Mouse (Mus musculus): ENCODE measurements around the gene Clec2i. TPM values are rescaled to one million over a fixed set of nuclear protein-coding genes. Genes with fewer than 3 reads are reported as not detected.
A peak's percentile ranks its signal among the peaks of the same experiment; 100 is the strongest.

Gene Clec2i
- polyA plus RNA-seq, 1 experiment from 2014 or later = 0.36 TPM

DNA sequence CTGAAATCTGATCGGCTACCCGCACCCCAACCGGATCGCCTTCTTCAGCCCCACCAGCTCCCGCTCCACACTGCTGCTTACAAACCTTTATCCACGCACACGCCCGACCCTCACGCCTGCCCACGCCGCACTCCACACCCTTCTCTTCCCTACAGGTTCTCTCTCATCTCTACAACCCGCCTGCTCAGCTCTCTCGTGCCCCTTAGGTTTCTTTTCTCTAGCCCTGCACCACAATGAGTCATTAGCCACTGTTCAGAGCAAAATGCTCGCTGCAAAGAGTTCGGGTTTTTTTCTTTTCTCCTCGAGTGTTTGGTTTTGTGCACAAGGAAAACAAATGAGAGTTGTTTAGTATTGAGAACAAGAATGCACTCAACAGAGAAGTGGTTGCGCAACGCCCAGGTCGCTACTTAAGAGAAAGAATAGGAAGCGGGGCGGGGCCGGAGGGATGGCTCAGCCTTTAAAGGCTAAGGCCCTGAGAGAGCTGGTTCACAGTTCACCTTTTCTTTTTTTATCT, 43.9 kb upstream of the Clec2i start:
- Histone ChIP-seq H3K27me3 (ENCODE audit: control insufficient read depth, insufficient read depth, low read depth, low read length) (no peaks in the 10 kb centered on the region), H3K9ac (ENCODE audit: low read length) (peak overlapping the region; percentile 82), H3K4me2 (ENCODE audit: low read depth, low read length) (peak overlapping the region; percentile 81), H3K27ac (ENCODE audit: low read length) (peak overlapping the region; percentile 99), H3K36me3 (ENCODE audit: control insufficient read depth, insufficient read depth, low read length) (no peaks in the 10 kb centered on the region), H3K4me3 (ENCODE audit: low read length) (peak overlapping the region; percentile 76), H3K4me1 (replicated peaks; ENCODE audit: control insufficient read depth, insufficient read depth, low read length) (peaks cover 26% of the 10 kb centered on the region), H3K9me3 (ENCODE audit: control insufficient read depth, low read length) (no peaks in the 10 kb centered on the region)
- ATAC-seq (ENCODE audit: low read depth) = peak; percentile 35
- under 1% methylated on average over 22 of the region's 22 CpGs for WGBS

DNA sequence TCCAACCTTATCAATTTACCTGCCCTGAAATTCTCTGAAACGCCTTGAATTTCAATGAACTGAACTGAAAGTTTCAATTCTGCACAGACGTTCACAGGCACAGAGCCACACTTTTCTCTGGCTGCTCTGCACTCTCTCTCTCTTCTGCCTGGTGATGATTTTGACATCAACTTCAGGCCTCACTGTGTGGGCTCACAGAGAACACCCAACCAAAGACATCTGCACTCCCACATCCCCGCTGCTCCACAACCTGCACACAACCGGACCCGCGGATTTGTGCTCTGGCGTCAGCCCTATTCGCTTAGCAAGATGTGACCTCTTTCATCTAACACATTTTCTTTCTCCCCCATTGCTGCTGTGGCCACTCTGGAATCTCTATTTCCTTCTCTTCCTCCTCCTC, 43.3 kb upstream of the Clec2i start:
- H3K4me1 ChIP-seq (replicated peaks; ENCODE audit: control insufficient read depth, insufficient read depth, low read length) = peaks cover 26% of the 10 kb centered on the region
- no peaks in the 10 kb centered on the region for H3K36me3 ChIP-seq (ENCODE audit: control insufficient read depth, insufficient read depth, low read length)
- peak overlapping the region; percentile 76; the same call in 1 of the 2 replicates for H3K4me3 ChIP-seq (ENCODE audit: low read length)
- H3K9me3 ChIP-seq (ENCODE audit: control insufficient read depth, low read length) = no peaks in the 10 kb centered on the region
- H3K27ac ChIP-seq (ENCODE audit: low read length) = peak overlapping the region; percentile 99
- H3K27me3 ChIP-seq (ENCODE audit: control insufficient read depth, insufficient read depth, low read depth, low read length) = no peaks in the 10 kb centered on the region
- WGBS = 19% methylated on average over 8 of the region's 8 CpGs
- peak overlapping the region; percentile 81 for H3K4me2 ChIP-seq (ENCODE audit: low read depth, low read length)
- no peak for ATAC-seq (ENCODE audit: low read depth)
- H3K9ac ChIP-seq (ENCODE audit: low read length) = peak overlapping the region; percentile 10

DNA sequence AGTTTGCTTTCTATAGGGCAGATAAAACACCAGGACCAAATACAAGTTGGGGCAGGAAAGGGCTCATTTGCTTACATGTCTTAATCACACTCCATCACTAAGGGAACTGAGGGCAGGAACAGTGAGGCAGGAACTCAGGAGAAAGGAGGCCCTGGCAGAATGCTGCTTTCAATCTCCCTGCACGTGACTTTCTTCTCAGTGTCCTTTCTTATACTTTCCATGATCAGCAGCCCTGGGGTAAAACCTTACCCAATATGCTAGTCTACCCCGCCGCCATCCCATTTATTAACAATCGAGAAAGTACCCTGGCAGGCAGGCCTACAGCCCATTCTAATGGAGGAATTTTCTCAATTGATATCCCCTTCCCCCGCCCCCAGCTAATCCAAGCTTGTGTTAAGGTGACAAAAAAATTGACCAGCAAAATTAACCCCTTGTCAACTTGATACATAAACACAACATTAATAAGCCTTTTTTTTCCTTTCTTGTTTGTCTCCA, 42.8 kb upstream of the Clec2i start:
- Histone ChIP-seq H3K36me3 (ENCODE audit: control insufficient read depth, insufficient read depth, low read length) (no peaks in the 10 kb centered on the region), H3K27ac (ENCODE audit: low read length) (peak overlapping the region; percentile 99), H3K4me2 (ENCODE audit: low read depth, low read length) (no peak overlapping the region), H3K4me1 (replicated peaks; ENCODE audit: control insufficient read depth, insufficient read depth, low read length) (peaks cover 25% of the 10 kb centered on the region), H3K27me3 (ENCODE audit: control insufficient read depth, insufficient read depth, low read depth, low read length) (no peaks in the 10 kb centered on the region), H3K9ac (ENCODE audit: low read length) (no peak overlapping the region), H3K9me3 (ENCODE audit: control insufficient read depth, low read length) (no peaks in the 10 kb centered on the region), H3K4me3 (ENCODE audit: low read length) (no peak overlapping the region)
- 78% methylated on average over 5 of the region's 5 CpGs for WGBS
- no peak for ATAC-seq (ENCODE audit: low read depth)

DNA sequence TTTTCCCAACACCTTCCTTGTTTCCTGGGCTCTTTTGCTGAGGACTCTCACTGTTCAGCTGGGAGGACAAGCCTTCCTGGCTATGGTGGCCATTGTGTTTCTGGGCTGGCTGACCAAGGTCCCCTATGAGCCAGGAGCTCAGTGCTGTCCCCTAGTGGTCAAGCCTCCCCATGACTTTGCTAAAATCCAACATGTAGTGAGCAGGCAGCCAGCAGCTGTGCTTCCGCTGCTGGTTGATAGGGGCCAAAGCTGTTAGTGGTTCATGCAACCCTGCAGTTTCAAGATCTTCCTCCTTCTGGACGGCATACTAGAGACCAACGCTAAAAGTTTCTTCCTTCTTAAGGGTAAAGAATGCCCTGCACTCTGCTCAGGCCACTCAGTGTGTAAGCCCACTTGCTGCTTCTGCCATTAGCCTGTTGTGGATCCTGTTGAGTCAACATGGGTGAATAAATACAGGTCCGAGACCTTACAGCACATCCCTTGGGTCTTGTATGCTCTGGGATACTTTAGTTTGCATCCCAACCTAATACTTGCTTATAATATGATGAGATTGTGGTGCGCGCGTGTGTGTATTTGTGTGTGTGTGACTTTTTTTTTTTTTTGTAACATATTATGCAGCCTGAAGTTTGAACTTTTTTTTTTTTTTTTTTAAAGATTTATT, 41.9 kb upstream of the Clec2i start:
- Histone ChIP-seq H3K9ac (ENCODE audit: low read length) (no peak overlapping the region), H3K4me3 (ENCODE audit: low read length) (no peak overlapping the region), H3K36me3 (ENCODE audit: control insufficient read depth, insufficient read depth, low read length) (no peaks in the 10 kb centered on the region), H3K4me1 (replicated peaks; ENCODE audit: control insufficient read depth, insufficient read depth, low read length) (peaks cover 23% of the 10 kb centered on the region), H3K9me3 (ENCODE audit: control insufficient read depth, low read length) (no peaks in the 10 kb centered on the region), H3K27me3 (ENCODE audit: control insufficient read depth, insufficient read depth, low read depth, low read length) (no peaks in the 10 kb centered on the region), H3K4me2 (ENCODE audit: low read depth, low read length) (peak overlapping the region; percentile 23; the same call in 1 of the 2 replicates), H3K27ac (ENCODE audit: low read length) (peak overlapping the region; percentile 50; the same call in 1 of the 2 replicates)
- whole genome bisulfite sequencing = 37% methylated on average over 7 of the region's 7 CpGs
- peak; percentile 2; the same call in 1 of the 2 replicates for ATAC-seq (ENCODE audit: low read depth)

DNA sequence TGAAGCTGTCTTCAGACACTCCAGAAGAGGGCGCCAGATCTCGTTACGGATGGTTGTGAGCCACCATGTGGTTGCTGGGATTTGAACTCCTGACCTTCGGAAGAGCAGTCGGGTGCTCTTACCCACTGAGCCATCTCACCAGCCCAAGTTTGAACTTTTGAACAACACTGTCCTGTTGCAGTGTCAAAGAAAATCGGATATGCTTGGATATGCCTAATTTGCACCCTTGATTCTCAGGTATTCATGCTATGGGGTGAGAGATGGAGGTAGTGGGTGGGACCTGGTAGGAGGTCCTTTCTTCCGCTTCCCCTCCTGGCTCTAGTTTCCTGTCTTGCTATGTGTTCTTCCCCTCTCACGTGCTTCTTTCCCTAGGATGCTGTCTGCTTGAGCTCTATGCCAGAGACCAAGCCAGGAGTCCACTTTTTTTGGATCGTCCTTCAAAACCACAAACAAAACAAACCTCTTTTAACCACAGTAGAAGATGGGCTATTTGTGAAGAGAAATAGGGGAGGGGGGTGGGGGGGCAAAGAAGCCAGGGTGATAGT, 41.3 kb upstream of the Clec2i start:
- no peak for ATAC-seq (ENCODE audit: low read depth)
- Histone ChIP-seq H3K4me1 (replicated peaks; ENCODE audit: control insufficient read depth, insufficient read depth, low read length) (peaks cover 27% of the 10 kb centered on the region), H3K27me3 (ENCODE audit: control insufficient read depth, insufficient read depth, low read depth, low read length) (no peaks in the 10 kb centered on the region), H3K9me3 (ENCODE audit: control insufficient read depth, low read length) (no peaks in the 10 kb centered on the region), H3K4me2 (ENCODE audit: low read depth, low read length) (no peak overlapping the region), H3K9ac (ENCODE audit: low read length) (no peak overlapping the region), H3K4me3 (ENCODE audit: low read length) (no peak overlapping the region), H3K27ac (ENCODE audit: low read length) (no peak overlapping the region), H3K36me3 (ENCODE audit: control insufficient read depth, insufficient read depth, low read length) (no peaks in the 10 kb centered on the region)
- 69% methylated on average over 6 of the region's 9 CpGs for WGBS

DNA sequence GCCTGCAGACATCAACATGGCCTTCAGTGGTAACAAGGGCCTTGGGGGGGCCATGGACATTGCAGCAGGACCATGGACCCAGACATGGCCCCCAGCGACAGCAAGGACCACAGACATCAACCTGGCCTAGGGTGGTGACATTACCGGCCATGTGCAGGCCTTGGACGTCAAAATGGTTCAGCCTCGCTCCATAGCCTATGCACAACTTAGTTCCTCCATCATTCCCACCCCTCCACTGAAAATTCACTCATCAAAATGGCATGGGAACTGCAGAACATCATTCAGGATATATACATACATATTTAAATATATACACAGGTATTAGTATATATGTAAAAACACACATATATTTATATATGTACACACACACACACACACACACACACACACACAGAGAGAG, 40.0 kb upstream of the Clec2i start:
- H3K9ac ChIP-seq (ENCODE audit: low read length) = no peak overlapping the region
- no peak overlapping the region for H3K27ac ChIP-seq (ENCODE audit: low read length)
- peaks cover 20% of the 10 kb centered on the region for H3K4me1 ChIP-seq (replicated peaks; ENCODE audit: control insufficient read depth, insufficient read depth, low read length)
- no peak overlapping the region for H3K4me3 ChIP-seq (ENCODE audit: low read length)
- no peaks in the 10 kb centered on the region for H3K27me3 ChIP-seq (ENCODE audit: control insufficient read depth, insufficient read depth, low read depth, low read length)
- H3K4me2 ChIP-seq (ENCODE audit: low read depth, low read length) = no peak overlapping the region
- H3K9me3 ChIP-seq (ENCODE audit: control insufficient read depth, low read length) = no peaks in the 10 kb centered on the region
- H3K36me3 ChIP-seq (ENCODE audit: control insufficient read depth, insufficient read depth, low read length) = no peaks in the 10 kb centered on the region
- no peak for ATAC-seq (ENCODE audit: low read depth)
- WGBS = 97% methylated on average over 4 of the region's 4 CpGs

DNA sequence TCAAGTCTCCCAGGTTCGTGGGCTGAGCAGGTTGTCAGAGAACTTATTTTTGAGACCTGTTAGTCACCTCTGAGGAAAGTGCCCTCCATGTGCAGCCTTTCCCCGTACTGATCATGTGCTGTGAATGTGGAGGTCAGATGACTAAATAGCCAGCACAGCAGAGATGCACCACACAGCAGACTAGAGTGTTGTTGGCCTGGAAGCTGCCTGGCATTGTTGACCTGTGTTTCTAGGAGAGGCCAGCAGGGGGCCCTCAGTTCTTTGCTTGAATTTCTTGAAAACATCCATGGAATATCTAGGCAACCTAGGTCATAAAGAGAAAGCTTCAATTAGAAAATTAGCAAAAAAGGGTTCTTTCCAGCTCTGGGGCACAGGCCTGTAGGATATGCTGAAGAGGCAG, 37.5 kb upstream of the Clec2i start:
- H3K4me1 ChIP-seq (replicated peaks; ENCODE audit: control insufficient read depth, insufficient read depth, low read length) = peaks cover 12% of the 10 kb centered on the region
- no peaks in the 10 kb centered on the region for H3K36me3 ChIP-seq (ENCODE audit: control insufficient read depth, insufficient read depth, low read length)
- 47% methylated on average over 2 of the region's 2 CpGs for WGBS
- H3K9ac ChIP-seq (ENCODE audit: low read length) = no peak overlapping the region
- ATAC-seq (ENCODE audit: low read depth) = peak; percentile 11; the same call in 1 of the 2 replicates
- H3K9me3 ChIP-seq (ENCODE audit: control insufficient read depth, low read length) = no peaks in the 10 kb centered on the region
- peak overlapping the region; percentile 63 for H3K27ac ChIP-seq (ENCODE audit: low read length)
- H3K27me3 ChIP-seq (ENCODE audit: control insufficient read depth, insufficient read depth, low read depth, low read length) = no peaks in the 10 kb centered on the region
- H3K4me3 ChIP-seq (ENCODE audit: low read length) = no peak overlapping the region
- no peak overlapping the region for H3K4me2 ChIP-seq (ENCODE audit: low read depth, low read length)

DNA sequence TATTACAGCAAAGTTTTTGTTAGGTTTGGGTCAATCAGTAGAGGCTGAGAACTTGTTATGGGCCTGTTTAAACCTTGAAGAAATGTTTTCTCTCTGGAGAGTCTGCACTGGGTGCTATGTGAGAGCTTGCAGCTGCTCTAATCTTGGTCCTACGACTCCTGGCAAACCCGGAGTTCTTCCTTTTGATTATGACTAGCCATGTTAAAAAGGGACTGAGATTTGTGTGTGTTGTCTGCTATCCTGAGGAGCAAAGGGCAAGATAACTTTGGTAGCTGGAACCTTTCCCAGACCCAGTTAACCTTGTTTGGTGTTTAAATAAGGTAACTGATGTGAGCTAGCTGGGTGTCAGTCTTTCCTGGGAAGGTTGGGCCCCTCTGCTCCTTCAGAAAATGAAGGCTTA, 36.7 kb upstream of the Clec2i start:
- WGBS = 19% methylated on average over 2 of the region's 2 CpGs
- H3K27ac ChIP-seq (ENCODE audit: low read length) = peak overlapping the region; percentile 63

DNA sequence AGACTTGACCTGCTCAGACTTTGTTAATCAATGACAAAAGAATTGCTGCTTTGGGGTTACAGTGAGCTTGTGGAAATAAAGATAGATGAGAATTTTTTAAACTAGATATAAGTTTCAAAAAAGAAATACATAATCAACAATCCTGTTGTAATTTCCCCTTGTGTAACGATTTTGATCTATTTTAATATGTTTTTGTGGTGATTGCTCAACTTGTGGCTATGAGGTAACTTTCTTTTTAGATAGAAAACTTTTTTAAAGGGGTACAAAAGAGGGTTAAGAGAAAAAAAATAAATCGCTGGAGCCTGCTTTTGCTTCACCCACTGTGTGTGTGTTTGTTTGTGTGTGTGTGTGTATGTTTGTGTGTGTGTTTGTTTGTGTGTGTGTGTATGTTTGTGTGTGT, 36.2 kb upstream of the Clec2i start:
- no peaks in the 10 kb centered on the region for H3K27me3 ChIP-seq (ENCODE audit: control insufficient read depth, insufficient read depth, low read depth, low read length)
- H3K4me2 ChIP-seq (ENCODE audit: low read depth, low read length) = no peak overlapping the region
- WGBS = 52% methylated on average over 2 of the region's 2 CpGs
- H3K27ac ChIP-seq (ENCODE audit: low read length) = peak overlapping the region; percentile 63
- no peak for ATAC-seq (ENCODE audit: low read depth)
- no peaks in the 10 kb centered on the region for H3K36me3 ChIP-seq (ENCODE audit: control insufficient read depth, insufficient read depth, low read length)
- H3K4me3 ChIP-seq (ENCODE audit: low read length) = no peak overlapping the region
- no peaks in the 10 kb centered on the region for H3K9me3 ChIP-seq (ENCODE audit: control insufficient read depth, low read length)
- H3K4me1 ChIP-seq (replicated peaks; ENCODE audit: control insufficient read depth, insufficient read depth, low read length) = peaks cover 16% of the 10 kb centered on the region; the same call in 1 of the 2 replicates
- H3K9ac ChIP-seq (ENCODE audit: low read length) = no peak overlapping the region

More for the DNA sequence above, 36.7 kb upstream of the Clec2i start:
- no peak overlapping the region for H3K9ac ChIP-seq (ENCODE audit: low read length)
- ATAC-seq (ENCODE audit: low read depth) = peak; percentile 78
- H3K4me3 ChIP-seq (ENCODE audit: low read length) = no peak overlapping the region
- H3K36me3 ChIP-seq (ENCODE audit: control insufficient read depth, insufficient read depth, low read length) = no peaks in the 10 kb centered on the region
- H3K27me3 ChIP-seq (ENCODE audit: control insufficient read depth, insufficient read depth, low read depth, low read length) = no peaks in the 10 kb centered on the region
- peaks cover 12% of the 10 kb centered on the region; the same call in 1 of the 2 replicates for H3K4me1 ChIP-seq (replicated peaks; ENCODE audit: control insufficient read depth, insufficient read depth, low read length)
- H3K4me2 ChIP-seq (ENCODE audit: low read depth, low read length) = no peak overlapping the region
- no peaks in the 10 kb centered on the region for H3K9me3 ChIP-seq (ENCODE audit: control insufficient read depth, low read length)
